Mouse (Mus musculus) T-helper 1 cell (primary cell): Measurements from ENCODE around the gene Prr9.

Source experiments
- in situ Hi-C: fragments of 300-600 bp; cut with MboI, MseI; formaldehyde crosslinking; loops from one replicate; pipeline ENCODE4 v1.15.1; 2025; ENCODE audit warnings: high pct_unique_total_duplicates

Gene Prr9

GRCm38 (mm10) chr3:92123847-92124246 is at the start of gene Prr9:
TSS of gene Prr9 (minus strand) at chr3:92123947.
- in situ Hi-C loops, result no loop called here

GRCm38 (mm10) chr3:92169847-92170246 is 46.1 kb upstream of the Prr9 start:
- in situ Hi-C loops, result no loop called here

- in situ Hi-C loops, result loop anchor here (10.0 kb wide), 1 partner anchor 451 kb away; the partner anchor contains the start of gene 2210017I01Rik
Observed at GRCm38 (mm10) chr3:92153322-92153721, 29.6 kb upstream of the Prr9 start.

GRCm38 (mm10) chr3:92150631-92151277 is 27.0 kb upstream of the Prr9 start:
- in situ Hi-C loops, result loop anchor here (10.0 kb wide), 1 partner anchor 454 kb away; the partner anchor contains the start of gene 2210017I01Rik

GRCm38 (mm10) chr3:92147913-92148312 is 24.2 kb upstream of the Prr9 start:
- in situ Hi-C loops, result no loop called here

- in situ Hi-C loops, result no loop called here
Observed at GRCm38 (mm10) chr3:92147420-92147819, 23.7 kb upstream of the Prr9 start.

- in situ Hi-C loops, result no loop called here
Observed at GRCm38 (mm10) chr3:92142644-92143043, 18.9 kb upstream of the Prr9 start, which contains the start of gene Lelp1. TSS of gene Lelp1 (minus strand) at chr3:92142744.

GRCm38 (mm10) chr3:92120902-92121301 is 2.8 kb downstream of the Prr9 start:
- in situ Hi-C loops, result no loop called here

- in situ Hi-C loops, result no loop called here
Observed at GRCm38 (mm10) chr3:92117930-92118329, 5.8 kb downstream of the Prr9 start.

- in situ Hi-C loops, result no loop called here
Observed at GRCm38 (mm10) chr3:92111526-92111925, 12.2 kb downstream of the Prr9 start.

GRCm38 (mm10) chr3:92110790-92111189 is 13.0 kb downstream of the Prr9 start:
- in situ Hi-C loops, result no loop called here

GRCm38 (mm10) chr3:92106582-92106981 is 17.2 kb downstream of the Prr9 start:
- in situ Hi-C loops, result no loop called here

GRCm38 (mm10) chr3:92083042-92083441 is 40.7 kb downstream of the Prr9 start, which contains the start of gene Lor:
TSS of gene Lor (minus strand) at chr3:92083142.
- in situ Hi-C loops, result no loop called here

GRCm38 (mm10) chr3:92081285-92081931 is 42.3 kb downstream of the Prr9 start:
- in situ Hi-C loops, result no loop called here

- in situ Hi-C loops, result no loop called here
Observed at GRCm38 (mm10) chr3:92080462-92081284, 43.1 kb downstream of the Prr9 start.
